Mouse (Mus musculus) olfactory bulb, adult 2 months (tissue): Measurements from ENCODE around the gene Phf12. TPM values are rescaled to one million over a fixed set of nuclear protein-coding genes. Genes with fewer than 3 reads are reported as not detected.

Experiments
- H3K27ac ChIP-seq: fragments of 200-500 bp; 2 replicates; pipeline ENCODE4 v1.5.1; 2012; ENCODE audit warnings: low read depth, low read length; ENCODE audit not compliant: insufficient read depth
- H3K4me1 ChIP-seq: fragments of 200-500 bp; 2 replicates; pipeline ENCODE4 v1.6.1; 2012; ENCODE audit warnings: low read length; ENCODE audit not compliant: control insufficient read depth, insufficient read depth
- H3K4me3 ChIP-seq: fragments of 200-500 bp; 2 replicates; pipeline ENCODE4 v1.5.1; 2012; ENCODE audit warnings: mild to moderate bottlenecking, low read depth, low read length, moderate library complexity; ENCODE audit not compliant: insufficient read depth
- CTCF ChIP-seq: fragments of 200-500 bp; IDR thresholded peaks from 2 replicates; pipeline ENCODE4 v1.5.1; 2012; ENCODE audit warnings: low read depth, mild to moderate bottlenecking, low read length, moderate library complexity; ENCODE audit not compliant: insufficient read depth
- POLR2A ChIP-seq: fragments of 200-500 bp; IDR thresholded peaks from 2 replicates; pipeline ENCODE4 v1.6.1; 2012; ENCODE audit warnings: mild to moderate bottlenecking, low read depth, low read length, moderate library complexity; ENCODE audit not compliant: insufficient read depth
- WGBS: fragments of 180-500 bp; shearing (Covaris S2); methylation state at CpG from one replicate; pipeline ENCODE4 v1.1.7; 2018; 5-methylcytosine and 5-hydroxymethylcytosine counted together
- polyA plus RNA-seq: library from polyadenylated mRNA; stranded (reverse); fragments of >200 nt; gene quantifications from 2 replicates; pipeline ENCODE4 v1.2.4, GENCODE M21; 2012; ENCODE audit warnings: low replicate concordance; ENCODE audit not compliant: missing spikeins, insufficient read depth, insufficient read length

Gene Phf12
- 389 TPM in 1 of 2 replicates, not detected in the other for polyA plus RNA-seq

- peak within 1 kb of the TSS; percentile 96 for H3K4me3 ChIP-seq
- H3K27ac ChIP-seq = peak within 1 kb of the TSS; percentile 100
- TF ChIP-seq POLR2A = peak; percentile 92
- no peak for TF ChIP-seq CTCF
- WGBS = under 1% methylated on average over 62 of the region's 62 CpGs
- H3K4me1 ChIP-seq = peaks cover 5% of the 10 kb centered on the region; the same call in 1 of the 2 replicates
These were observed at the start of gene Phf12 for GRCm38 (mm10) chr11:77982441-77982905. Phf12 (plus strand) TSS chr11:77982754.

GRCm38 (mm10) chr11:77934111-77934521 is 48.4 kb upstream of the Phf12 start:
- H3K27ac ChIP-seq = peak overlapping the region; percentile 96
- H3K4me1 ChIP-seq = peaks cover 42% of the 10 kb centered on the region
- peak overlapping the region; percentile 47 for H3K4me3 ChIP-seq
- TF ChIP-seq POLR2A = no peak
- TF ChIP-seq CTCF = no peak
- 10% methylated on average over 4 of the region's 4 CpGs for WGBS

- 26% methylated on average over 5 of the region's 5 CpGs for WGBS
- TF ChIP-seq POLR2A (no peak), CTCF (no peak)
- Histone ChIP-seq H3K27ac (peak overlapping the region; percentile 96), H3K4me1 (peaks cover 49% of the 10 kb centered on the region), H3K4me3 (peak overlapping the region; percentile 47)
These were observed 47.8 kb upstream of the Phf12 start for GRCm38 (mm10) chr11:77934568-77935311.

- peaks cover 56% of the 10 kb centered on the region for H3K4me1 ChIP-seq
- no peak for TF ChIP-seq POLR2A
- TF ChIP-seq CTCF = no peak
- peak overlapping the region; percentile 25 for H3K4me3 ChIP-seq
- WGBS = 20% methylated on average over 8 of the region's 8 CpGs
- 0 out of 2 replicates have a peak overlapping the region, but pooled peaks have one; percentile 17 for H3K27ac ChIP-seq
These were observed 45.7 kb upstream of the Phf12 start for GRCm38 (mm10) chr11:77936846-77937245.

- TF ChIP-seq POLR2A = no peak
- TF ChIP-seq CTCF = no peak
- 28% methylated on average over 4 of the region's 4 CpGs for WGBS
- Histone ChIP-seq H3K4me3 (no peak overlapping the region), H3K27ac (no peak overlapping the region), H3K4me1 (peaks cover 62% of the 10 kb centered on the region)
These were observed 44.7 kb upstream of the Phf12 start for GRCm38 (mm10) chr11:77937649-77938410.

GRCm38 (mm10) chr11:77942230-77942629 is 40.3 kb upstream of the Phf12 start:
- Histone ChIP-seq H3K4me3 (no peak overlapping the region), H3K27ac (no peak overlapping the region), H3K4me1 (peaks cover 47% of the 10 kb centered on the region)
- WGBS = 60% methylated on average over 5 of the region's 5 CpGs
- TF ChIP-seq POLR2A (no peak), CTCF (no peak)

- H3K4me1 ChIP-seq = peaks cover 40% of the 10 kb centered on the region
- H3K27ac ChIP-seq = no peak overlapping the region
- 14% methylated on average over 9 of the region's 9 CpGs for WGBS
- TF ChIP-seq CTCF (no peak), POLR2A (no peak)
- no peak overlapping the region for H3K4me3 ChIP-seq
These were observed 34.7 kb upstream of the Phf12 start for GRCm38 (mm10) chr11:77947860-77948259.

- no peak for TF ChIP-seq CTCF
- no peak for TF ChIP-seq POLR2A
- WGBS = 59% methylated on average over 12 of the region's 12 CpGs
- no peak overlapping the region for H3K27ac ChIP-seq
- peaks cover 44% of the 10 kb centered on the region for H3K4me1 ChIP-seq
- H3K4me3 ChIP-seq = no peak overlapping the region
These were observed 32.3 kb upstream of the Phf12 start for GRCm38 (mm10) chr11:77950125-77950685.

GRCm38 (mm10) chr11:77950797-77951228 is 31.7 kb upstream of the Phf12 start:
- H3K4me1 ChIP-seq = peaks cover 44% of the 10 kb centered on the region
- no peak overlapping the region for H3K27ac ChIP-seq
- no peak overlapping the region for H3K4me3 ChIP-seq
- TF ChIP-seq CTCF = no peak
- TF ChIP-seq POLR2A = no peak
- 73% methylated on average over 5 of the region's 5 CpGs for WGBS
